Mouse (Mus musculus) layer of hippocampus, adult 11-12 months (tissue): ENCODE results near the gene Rars.
"Not testable (repeated sequence)": the region's sequence is repeated elsewhere in the genome, so short reads cannot be mapped to it uniquely, and the experiment has no call there.

Experiments used
- DNase-seq: peaks from one replicate; pipeline ENCODE4 v3.0.0; 2022; ENCODE audit warnings: low spot score

The Rars gene

DNA sequence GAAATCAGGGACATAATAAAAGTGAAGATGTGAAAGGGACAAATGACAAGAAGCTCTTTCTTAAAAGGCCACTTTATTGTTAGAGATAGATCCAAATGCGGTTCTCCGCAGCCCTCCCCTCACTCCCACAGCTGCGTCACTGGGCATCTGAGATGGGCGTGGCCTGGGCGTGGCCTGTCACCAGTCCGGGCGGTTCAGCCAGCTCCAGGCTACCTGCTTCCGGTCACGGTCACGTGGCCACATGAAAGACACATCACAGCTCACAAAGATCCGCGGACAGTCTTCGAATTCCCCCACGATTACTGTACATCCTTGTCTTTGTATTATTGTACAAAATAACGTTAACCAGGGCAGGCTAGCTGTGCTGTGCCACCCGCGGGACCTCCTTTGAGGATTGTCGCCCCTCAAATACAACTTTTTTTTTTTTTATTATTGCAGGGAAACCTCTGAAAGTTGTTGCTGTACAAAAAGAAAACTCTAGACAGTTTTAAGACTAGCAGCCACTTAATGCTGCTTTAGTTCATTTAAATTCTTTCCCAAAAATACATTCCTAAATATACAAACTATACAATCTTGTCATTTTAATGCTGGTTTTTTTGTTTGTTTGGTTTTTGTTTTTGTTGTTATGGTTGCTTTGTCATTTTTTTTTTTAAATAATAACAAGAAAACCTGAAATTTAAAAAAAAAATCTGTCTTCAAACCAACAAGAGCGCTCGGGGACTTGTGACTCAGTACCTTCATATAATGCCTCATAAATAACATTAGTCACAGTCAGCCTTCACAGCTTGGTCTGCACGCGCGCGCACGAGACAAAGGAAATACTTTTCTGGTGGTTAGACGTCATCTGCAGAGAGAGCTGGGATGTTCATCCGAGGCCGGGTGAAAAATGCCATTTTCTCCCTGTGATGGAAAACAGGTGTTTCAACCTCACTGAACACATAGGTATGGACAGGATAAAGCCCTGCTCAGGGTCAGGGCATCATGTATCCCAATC, 4.3 kb upstream of the Rars start:
- DNase-seq: peak; percentile 81

DNA sequence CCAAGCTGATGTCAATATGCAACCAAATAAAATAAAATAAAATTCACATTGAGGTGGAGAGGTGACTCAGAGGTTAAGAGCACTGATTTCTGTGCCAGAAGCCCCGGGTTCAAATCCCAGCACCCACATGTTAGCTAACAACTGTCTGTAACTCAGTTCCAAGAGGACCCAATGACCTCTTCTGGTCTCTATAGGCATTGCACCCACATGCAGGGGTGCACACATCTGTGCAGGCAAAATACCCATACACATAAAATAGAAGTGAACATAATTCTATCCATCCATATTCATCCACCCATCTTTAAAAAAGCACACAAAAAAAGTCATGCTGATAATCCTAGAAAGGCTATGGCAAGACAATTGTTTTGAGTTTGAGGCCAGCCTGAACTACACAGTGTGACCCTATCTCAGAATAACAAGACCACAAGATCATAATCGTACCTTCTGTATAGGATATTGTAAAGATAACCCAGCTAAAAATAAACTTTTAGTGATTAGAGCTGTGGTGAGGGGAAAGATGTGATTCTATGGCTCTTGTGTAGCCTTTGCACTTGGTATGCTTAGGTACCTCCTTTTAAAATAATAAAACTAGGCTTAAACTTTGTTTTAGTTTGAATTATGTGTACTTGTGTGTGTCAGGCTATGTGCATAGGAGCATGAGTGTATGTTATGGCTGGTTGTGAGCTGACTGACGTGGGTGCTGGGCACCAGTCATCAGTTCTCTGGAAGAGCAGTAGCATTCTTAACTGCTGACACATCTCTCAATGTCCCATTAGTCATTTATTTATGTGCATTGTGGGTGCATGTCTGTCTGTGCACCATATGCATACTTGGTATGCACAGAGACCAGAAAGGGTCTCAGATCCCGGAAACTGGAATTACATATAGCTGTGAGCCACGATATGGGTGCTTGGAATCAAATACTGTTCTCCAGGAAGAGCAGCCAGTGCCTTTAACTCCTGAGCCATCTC, 3.1 kb upstream of the Rars start:
- no peak for DNase-seq

DNA sequence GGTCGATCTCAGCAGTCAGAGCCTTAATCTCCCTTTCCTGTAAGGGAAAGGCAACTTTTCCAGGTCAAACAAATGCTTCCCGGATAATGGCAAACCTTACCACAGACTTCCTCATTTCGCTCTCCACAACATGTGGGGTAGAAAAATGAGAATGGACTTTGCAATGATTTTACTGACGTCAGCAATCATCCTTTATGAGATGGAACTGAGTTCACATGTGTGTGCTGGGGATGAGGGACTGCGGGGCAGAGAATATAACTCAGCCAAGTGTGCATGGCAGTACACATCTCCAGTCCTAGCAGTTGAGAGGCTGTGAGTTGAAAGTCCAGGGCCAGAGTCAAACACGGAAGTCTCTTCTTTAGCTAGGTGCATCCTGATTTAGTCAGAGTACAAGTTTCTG, 1.0 kb downstream of the Rars start:
- no peak for DNase-seq

DNA sequence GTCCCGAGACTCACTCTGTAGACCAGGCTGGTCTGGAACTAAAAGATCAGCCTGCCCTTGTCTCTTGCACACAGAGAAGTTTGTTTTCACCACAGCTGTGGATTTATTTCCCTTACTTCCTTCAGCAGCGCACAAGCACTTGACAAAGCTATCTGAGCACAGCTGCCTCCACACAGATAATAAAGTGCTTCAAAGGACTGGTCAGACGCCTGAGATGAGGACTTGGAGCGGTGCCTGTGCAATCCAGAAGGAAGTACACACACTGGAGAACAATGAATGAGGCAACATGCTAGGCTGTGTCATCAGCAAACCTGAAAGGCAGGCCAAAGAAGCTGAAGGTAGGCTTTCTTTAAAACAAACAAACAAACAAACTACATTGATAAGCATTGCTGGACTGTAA, 2.2 kb downstream of the Rars start:
- DNase-seq: no peak

DNA sequence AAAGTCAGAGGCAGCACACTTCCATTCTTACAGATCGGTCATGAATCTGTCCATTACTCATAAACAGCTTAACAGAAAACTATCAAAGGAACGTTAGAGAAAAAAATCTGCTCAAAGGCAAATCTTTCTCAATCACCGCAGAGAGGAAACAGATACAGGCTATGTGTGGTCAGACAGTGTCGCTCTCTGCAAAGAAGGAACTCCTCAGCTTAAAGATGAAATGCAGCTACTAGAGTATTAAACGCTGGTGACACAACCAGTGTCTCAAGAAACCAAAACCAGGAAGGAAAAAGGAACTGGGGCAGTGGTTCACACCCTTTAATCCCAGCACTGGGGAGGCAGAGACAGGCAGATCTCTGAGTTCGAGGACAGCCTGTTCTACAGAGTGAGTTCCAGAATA, 6.6 kb downstream of the Rars start:
- DNase-seq: no peak

DNA sequence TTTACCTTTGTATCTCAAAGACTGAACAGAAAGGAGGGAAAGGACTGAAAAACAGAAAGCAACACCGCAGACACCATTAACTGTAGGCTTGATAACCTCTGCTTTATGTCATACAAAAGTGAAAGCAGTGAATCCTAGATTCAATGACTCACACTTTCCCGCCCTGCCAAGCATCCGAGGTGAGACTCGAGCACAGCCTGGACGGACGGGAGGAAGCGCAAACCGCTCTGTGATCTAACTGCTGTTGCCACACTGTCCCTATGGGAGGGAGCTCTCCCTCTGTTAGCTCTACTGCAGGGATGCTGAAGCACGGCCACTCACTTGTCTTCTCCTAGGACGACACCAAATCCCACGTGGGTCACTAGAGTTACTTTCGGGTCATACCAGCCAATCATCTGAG, 18.0 kb downstream of the Rars start:
- DNase-seq: no peak

DNA sequence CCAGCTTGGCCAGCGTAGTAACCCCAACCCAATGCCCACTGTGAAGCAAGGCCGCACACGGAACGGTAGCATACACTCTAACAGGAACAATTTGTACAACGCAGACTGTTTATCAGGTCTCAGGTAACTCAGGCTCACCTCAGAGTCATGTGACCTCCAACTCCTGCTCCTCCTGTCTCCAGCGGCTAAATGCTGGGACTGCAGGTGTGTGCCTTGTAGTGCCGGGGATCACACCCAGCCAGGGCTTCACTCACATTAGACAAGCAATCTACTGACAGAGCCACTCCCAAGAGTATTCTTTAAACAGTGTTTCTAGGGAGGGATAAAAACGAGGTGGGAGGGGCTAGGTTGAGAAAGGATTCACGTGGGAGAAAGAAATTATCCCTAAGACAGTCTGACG, 22.8 kb downstream of the Rars start:
- no peak for DNase-seq

DNA sequence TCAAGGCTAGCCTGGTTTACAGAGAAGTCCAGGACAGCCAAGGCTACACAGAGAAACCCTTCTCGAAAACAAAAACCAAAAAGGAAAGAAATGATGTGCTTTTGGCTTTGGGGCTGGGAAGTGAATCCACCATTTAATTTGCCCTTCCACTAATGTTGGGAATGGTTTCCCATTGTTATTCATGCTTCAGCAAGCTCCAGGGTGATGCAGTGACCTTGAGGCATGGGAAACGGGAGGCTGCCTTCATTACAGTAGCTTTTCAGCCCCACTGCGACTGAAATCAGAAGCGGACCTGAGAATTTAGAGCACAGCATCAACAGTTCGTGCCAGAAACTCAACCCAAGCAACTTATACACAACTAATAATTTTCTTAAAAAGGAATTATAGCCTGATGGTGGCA, 33.0 kb downstream of the Rars start:
- no peak for DNase-seq

DNA sequence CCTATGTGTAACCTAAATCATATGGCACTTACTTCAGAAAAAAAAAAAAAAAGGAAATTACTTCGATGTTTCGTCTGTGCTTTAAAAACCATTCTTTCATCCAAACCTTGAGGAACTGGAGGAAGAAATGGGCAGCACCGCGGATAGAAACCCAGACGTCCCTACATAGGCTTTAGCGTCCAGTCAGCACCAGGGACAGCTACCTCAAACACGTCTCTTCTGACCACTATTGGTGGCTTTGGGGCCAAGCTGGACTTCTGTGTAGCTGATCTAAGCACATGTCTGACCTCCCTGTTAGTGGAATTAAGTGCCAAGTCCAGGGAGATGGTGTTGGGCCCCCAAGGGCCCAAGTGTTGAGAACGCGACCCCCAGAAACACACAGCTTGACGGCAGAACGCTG, 35.4 kb downstream of the Rars start, which contains the start of gene Fbll1:
Gene Fbll1, minus strand, starts transcription at position 11 of the 400 bp plus-strand sequence.
- no peak for DNase-seq

DNA sequence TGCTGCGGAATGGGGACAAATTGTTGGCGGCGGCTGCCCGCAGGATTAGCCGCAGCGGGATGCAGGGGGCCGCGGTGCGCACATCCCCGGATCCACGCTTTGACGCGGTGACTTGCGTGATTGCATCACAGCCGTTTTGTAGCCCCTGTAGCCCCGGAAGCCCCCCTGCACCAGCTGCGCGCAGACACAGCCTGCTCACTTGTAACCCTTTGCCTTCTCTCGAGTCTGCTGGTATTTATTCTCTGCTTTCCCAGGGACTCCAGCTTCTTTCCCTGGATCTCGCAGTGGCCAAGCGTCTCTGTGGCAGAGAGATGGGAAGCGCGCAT, 35.8 kb downstream of the Rars start:
- peak; percentile 72 for DNase-seq

DNA sequence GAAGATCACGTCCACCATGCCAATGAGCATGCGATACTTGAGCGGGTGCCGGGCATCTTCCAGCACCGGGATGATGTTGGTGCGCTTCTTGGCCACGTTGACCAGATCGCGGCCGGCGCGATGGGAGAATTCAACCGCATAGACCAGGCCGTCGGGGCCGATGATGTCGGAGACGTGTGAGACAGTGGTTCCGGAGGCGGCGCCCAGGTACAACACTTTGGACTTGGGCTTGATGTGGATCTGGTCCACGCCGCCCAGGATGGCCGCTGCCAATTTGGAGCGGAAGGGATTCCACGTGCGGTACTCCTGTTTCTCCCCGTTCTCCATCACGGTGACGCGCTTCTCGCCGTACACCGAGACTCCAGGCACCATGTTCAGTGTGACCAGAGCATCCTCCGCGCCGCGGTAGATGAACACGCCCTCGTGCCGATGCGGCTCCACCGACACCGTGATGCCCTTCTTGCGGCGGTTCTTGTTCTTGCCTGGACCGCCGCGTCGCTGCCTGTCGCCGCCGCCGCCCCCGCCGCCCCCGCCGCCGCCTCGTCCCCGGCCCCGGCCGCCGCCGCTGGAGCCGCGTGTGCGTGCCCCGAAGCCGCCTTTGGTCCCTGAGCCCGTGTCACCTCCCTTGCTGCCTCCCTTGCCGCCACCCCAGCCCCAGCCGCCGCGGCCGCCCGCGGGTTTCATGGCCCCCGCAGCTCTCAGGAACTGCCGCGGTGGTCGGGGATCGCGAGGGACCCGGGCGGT, 36.4 kb downstream of the Rars start:
- DNase-seq: peak; percentile 28

DNA sequence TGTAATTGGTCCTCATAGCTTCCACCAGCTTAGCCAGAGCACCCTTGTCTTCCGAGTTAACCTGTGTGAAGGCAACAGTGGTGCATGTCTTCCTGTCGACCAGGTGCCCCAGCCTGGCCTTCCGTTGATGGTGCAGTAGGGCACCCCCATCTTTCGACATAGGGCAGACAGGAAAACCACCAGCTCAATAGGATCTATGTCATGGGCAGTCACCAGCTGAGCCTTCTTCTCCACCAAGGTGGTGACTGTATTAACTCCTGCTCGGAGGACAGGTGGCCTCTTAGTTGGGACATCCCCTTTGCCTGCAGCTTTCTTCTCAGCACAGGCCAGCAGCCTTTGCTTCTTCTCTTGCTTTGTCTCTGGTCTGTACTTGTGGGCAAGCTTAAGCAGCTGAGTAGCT, 41.5 kb downstream of the Rars start:
- DNase-seq: not testable (repeated sequence)

DNA sequence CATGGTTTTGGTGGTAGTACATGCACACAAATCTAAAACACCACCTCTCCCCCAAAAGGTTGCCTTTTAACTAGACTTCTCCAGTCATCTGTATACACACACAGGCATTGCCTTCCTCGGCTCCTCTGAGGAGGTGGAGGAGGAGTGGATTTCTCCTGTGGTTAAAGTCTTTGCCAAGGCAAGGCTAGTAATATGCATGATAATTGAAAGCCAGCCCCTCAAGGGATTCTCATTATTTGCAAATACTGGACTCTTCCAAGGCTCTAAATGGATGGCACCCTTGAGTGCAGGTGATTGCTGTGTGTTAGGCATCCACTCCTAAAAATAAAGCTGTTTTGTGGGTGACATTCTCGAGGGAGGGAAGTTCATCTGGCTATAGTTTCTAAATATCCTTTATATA, 45.9 kb downstream of the Rars start:
- no peak for DNase-seq

DNA sequence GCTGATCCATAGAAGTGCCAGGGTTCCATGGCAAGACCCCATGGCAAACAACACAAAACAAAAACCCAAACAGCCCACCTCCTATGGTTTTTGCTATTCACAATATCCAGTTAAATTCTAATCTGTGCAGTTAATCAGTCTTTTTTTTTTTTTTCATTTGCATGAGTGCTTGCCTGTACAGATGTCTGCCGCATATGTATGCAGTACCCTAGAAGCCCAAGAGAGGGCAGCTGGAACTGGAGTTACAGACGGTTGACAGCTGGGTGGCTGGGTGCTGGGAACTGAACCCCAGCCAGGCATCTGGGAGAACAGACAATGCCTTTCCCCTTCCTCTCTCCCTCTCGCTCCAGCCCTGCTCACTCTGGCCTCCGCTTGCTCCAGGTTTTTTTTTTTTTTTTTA, 49.8 kb downstream of the Rars start:
- DNase-seq: no peak

DNA sequence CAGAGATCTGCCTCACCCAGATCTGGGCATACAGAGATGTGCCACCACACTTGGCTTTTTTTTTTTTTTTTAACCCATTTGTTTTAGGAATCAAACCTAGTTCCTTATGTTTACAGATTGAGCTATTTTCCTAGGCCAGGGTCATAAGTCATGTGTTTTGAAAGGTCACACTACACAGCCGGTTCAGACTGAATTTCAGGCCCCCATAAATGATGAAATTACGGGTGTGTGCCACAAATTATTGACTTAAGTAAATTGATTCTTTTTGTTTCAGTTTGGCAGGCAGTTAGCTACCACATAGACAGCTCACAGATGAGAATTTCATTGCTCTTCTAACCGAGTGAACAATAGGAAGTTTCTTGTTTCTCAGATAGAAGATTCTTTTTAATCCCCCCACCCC, 50.3 kb downstream of the Rars start:
- DNase-seq: no peak

DNA sequence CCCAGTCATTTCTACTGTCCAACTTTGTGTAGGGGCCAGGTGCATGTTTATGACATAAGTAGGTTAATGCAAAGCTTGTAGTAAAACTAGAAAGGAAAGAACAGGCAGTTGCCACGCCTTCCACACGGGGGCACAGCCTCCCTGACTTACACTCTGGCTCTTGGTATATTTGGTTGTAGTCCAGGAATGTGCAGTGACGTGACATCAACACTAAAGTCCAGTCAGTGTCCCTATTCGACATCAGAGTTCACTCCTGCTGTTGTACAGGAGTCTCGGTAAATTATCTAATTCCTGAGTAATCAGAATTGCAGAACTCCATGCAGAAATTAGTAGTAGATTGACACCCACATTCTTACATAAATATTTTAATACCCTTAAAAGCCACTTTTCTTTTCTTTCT, 51.3 kb downstream of the Rars start:
- no peak for DNase-seq

DNA sequence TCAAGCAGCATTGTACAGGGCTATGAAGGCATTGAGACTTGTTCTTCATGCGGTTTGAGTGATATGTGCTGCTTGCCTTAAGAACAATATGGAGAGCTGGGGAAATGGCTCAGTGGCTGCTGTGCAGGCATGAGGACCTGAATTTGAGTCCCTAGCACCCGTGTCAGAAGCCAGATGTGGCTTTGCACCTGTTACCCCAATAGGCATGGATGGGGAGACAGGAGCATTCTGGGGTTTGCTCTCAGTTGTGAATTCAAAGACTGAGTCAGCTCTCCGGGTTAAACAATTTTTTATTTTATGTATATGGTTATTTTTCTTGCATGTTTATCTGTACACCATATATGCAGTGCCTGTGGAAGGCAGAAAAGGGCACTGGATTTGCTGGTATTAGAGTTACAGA, 51.9 kb downstream of the Rars start:
- DNase-seq: no peak

DNA sequence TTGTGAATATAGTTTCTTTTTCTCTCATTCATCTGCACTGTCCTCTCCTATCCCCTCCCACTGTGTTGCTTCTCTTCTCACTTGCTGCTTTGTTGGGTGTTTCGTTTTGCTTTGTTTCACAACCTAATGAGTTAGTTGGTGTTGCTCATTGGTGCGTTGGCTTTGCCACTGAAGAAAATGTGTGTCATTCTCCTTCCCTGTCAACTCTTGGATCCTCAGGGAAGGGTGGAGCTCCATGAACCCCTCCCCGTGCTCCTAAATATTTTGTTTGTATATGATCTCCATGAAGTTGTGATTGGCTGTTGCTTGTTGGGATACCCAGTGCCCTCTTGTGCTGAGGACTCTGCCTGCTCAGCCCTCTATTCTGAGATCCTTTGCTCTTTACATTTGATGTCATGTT, 54.0 kb downstream of the Rars start:
- no peak for DNase-seq

DNA sequence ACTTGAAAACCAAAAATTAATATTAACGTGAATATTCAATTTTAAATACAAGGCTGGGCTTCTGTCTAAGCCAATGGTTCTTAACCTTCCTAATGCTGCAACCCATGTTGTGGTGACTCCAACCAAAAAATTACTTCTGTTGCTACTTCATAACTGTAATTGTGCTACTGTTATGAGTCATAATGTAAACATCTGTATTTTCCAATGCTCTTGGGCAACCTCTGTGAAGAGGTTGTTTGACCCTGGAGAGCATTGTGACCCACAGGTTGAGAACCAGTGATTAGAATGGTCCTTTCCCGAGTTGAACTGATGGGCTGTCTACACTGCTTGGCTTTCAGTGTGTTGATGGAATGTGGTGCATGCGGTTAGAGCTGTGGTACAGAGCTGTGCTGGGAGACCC, 57.9 kb downstream of the Rars start:
- DNase-seq: no peak

DNA sequence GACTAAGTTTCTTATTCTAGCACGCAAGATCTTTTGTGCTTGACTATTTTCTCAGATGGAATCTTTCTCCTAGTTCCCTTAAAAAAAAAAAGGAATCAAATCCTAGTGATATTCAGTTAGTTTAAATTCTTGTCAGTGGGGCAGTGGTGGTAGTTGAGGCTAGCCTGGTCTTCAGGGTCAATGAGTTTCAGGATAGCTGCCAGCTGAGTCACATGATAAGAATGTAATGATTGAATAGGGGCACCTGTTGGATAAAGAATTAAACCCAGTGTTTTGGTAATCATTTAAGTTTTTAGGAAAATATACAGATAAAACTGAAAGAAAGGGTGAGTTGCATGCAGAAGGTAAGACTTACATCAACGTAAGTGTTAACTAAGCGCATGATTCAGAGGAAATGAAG, 58.7 kb downstream of the Rars start:
- DNase-seq: no peak

DNA sequence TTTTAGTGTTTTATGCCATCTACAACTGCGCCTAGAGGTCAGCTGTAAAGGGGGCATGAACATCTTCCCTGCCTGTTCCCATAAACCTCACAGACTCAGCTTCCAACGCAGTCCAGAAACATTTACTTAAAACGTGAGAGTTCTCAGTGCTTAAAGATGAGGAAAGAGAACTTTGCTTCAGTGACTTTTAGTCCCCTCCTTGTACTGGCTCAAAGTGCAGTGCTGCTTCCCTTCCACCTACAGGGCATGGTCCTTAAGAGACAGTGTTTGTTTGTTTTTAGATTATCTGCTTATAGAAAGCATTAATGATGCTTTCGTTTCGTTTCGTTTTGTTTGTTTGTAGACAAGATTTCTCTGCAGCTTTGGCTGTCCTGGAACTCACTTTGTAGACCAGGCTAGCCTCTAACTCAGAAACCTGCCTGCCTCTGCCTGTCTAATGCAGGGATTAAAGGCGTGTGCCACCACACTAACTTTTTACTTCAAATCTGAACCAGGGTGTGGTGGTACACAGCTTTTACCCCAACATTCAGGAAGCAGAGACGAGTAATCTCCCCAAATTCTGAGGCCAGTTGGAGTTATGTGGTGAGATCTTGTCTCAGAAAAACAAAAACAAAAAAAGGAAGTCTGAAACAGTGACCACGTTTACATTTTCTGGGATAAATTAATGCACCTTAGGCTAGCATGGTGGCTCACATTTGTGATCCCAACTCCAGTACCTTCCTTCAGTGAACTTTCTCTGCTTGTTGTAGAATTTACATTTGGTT, 63.4 kb downstream of the Rars start:
- DNase-seq: no peak
